Mouse (Mus musculus) ovary, postnatal 36 days (tissue): Measurements from ENCODE around the gene Ccdc40.
"Not testable (repeated sequence)": the region's sequence is repeated elsewhere in the genome, so short reads cannot be mapped to it uniquely, and the experiment has no call there.

Experiments
- DNase-seq: peaks from one replicate; pipeline ENCODE4 v3.0.0; 2022; ENCODE audit warnings: low spot score, mixed read lengths

Ccdc40 gene

GRCm38 (mm10) chr11:119285791-119286527 is 57.6 kb downstream of the Ccdc40 start:
- DNase-seq, result no peak

GRCm38 (mm10) chr11:119287207-119287992 is 59.0 kb downstream of the Ccdc40 start:
- DNase-seq, result no peak

GRCm38 (mm10) chr11:119292861-119293260 is 64.5 kb downstream of the Ccdc40 start:
- DNase-seq, result not testable (repeated sequence)

- no peak for DNase-seq
These were observed 69.6 kb downstream of the Ccdc40 start for GRCm38 (mm10) chr11:119297996-119298395.

GRCm38 (mm10) chr11:119298917-119299316 is 70.5 kb downstream of the Ccdc40 start:
- no peak for DNase-seq

GRCm38 (mm10) chr11:119299391-119300245 is 71.2 kb downstream of the Ccdc40 start, which contains the start of gene Eif4a3:
Gene Eif4a3 (minus strand): TSS chr11:119300089.
- peak; percentile 97 for DNase-seq

- DNase-seq, result no peak
These were observed 72.0 kb downstream of the Ccdc40 start for GRCm38 (mm10) chr11:119300246-119300935.

GRCm38 (mm10) chr11:119300986-119301385 is 72.6 kb downstream of the Ccdc40 start:
- DNase-seq, result no peak

- DNase-seq, result no peak
These were observed 76.7 kb downstream of the Ccdc40 start for GRCm38 (mm10) chr11:119304904-119305712.

GRCm38 (mm10) chr11:119306762-119307657 is 78.6 kb downstream of the Ccdc40 start:
- no peak for DNase-seq

- no peak for DNase-seq
These were observed 79.2 kb downstream of the Ccdc40 start, which contains the start of gene Card14 for GRCm38 (mm10) chr11:119307658-119307867. Gene Card14 (plus strand): TSS chr11:119307768.

- DNase-seq, result no peak
These were observed 79.5 kb downstream of the Ccdc40 start for GRCm38 (mm10) chr11:119307916-119308315.

- no peak for DNase-seq
These were observed 82.2 kb downstream of the Ccdc40 start for GRCm38 (mm10) chr11:119310621-119311020.

GRCm38 (mm10) chr11:119314252-119314936 is 86.0 kb downstream of the Ccdc40 start:
- no peak for DNase-seq
